Mouse (Mus musculus) MEL (cell line): ENCODE results near the gene Kcnk7. TPM values are rescaled to one million over a fixed set of nuclear protein-coding genes. Genes with fewer than 3 reads are reported as not detected.

ENCODE experiments used
- DNase-seq: peaks from one replicate; pipeline ENCODE4 v3.0.0; 2011; ENCODE audit warnings: low read depth, low spot score
- H3K27ac ChIP-seq: 2 replicates; pipeline ENCODE4 v1.5.1; 2012; ENCODE audit warnings: low read depth, mild to moderate bottlenecking, control low read depth, low read length, moderate library complexity; ENCODE audit not compliant: control insufficient read depth
- H3K27me3 ChIP-seq, 2 experiments: fragments of 150-350 bp in 1 of 2; sonication (generic) in 1 of 2; 2 replicates each; pipeline ENCODE4 v1.6.1; 2012; ENCODE audit warnings: low read length in 2 of 2, mild to moderate bottlenecking in 2 of 2, improper control_type of control experiment in 1 of 2, moderate library complexity in 1 of 2; ENCODE audit not compliant: insufficient read depth in 2 of 2, control insufficient read depth in 1 of 2
- H3K36me3 ChIP-seq, 2 experiments: 2 replicates each; pipeline ENCODE4 v1.6.1; 2012 to 2014; ENCODE audit warnings: low read length in 2 of 2, improper control_type of control experiment in 1 of 2, inconsistent platforms in 1 of 2, mild to moderate bottlenecking in 1 of 2; ENCODE audit not compliant: insufficient read depth in 2 of 2, control insufficient read depth in 1 of 2
- H3K4me1 ChIP-seq, 2 experiments: fragments of 150-350 bp in 1 of 2; sonication (generic) in 1 of 2; 2 replicates each; pipeline ENCODE4 v1.6.1; 2012; ENCODE audit warnings: low read length in 2 of 2, improper control_type of control experiment in 1 of 2, mild to moderate bottlenecking in 1 of 2; ENCODE audit not compliant: insufficient read depth in 2 of 2, control insufficient read depth in 1 of 2
- H3K4me3 ChIP-seq, 2 experiments: fragments of 150-350 bp in 1 of 2; sonication (generic) in 1 of 2; 2 replicates each; pipeline ENCODE4 v1.5.1; 2012; ENCODE audit warnings: low read depth in 2 of 2, low read length in 2 of 2, mild to moderate bottlenecking in 2 of 2, moderate library complexity in 2 of 2, control low read depth in 1 of 2, improper control_type of control experiment in 1 of 2; ENCODE audit not compliant: control insufficient read depth in 1 of 2, insufficient read depth in 1 of 2
- H3K79me2 ChIP-seq: 2 replicates; pipeline ENCODE4 v1.6.1; 2012; ENCODE audit warnings: mild to moderate bottlenecking, low read length, moderate library complexity; ENCODE audit not compliant: control insufficient read depth, poor library complexity, insufficient read depth
- H3K9ac ChIP-seq: 2 replicates; pipeline ENCODE4 v1.6.1; 2012; ENCODE audit warnings: low read depth, mild to moderate bottlenecking, control low read depth, low read length, moderate library complexity; ENCODE audit not compliant: control insufficient read depth, poor library complexity, severe bottlenecking
- H3K9me3 ChIP-seq: fragments of 150-350 bp; sonication (generic); replicated peaks from 2 replicates; pipeline ENCODE4 v1.6.1; 2012; ENCODE audit warnings: mild to moderate bottlenecking, low read length, improper control_type of control experiment, moderate library complexity; ENCODE audit not compliant: insufficient read depth
- BHLHE40 ChIP-seq: IDR thresholded peaks from 2 replicates; pipeline ENCODE4 v1.6.1; 2012; ENCODE audit warnings: low read depth, mild to moderate bottlenecking, inconsistent platforms, low read length, improper control_type of control experiment, borderline replicate concordance
- CHD1 ChIP-seq: IDR thresholded peaks from 2 replicates; pipeline ENCODE4 v1.6.1; 2012; ENCODE audit warnings: low read depth, mild to moderate bottlenecking, inconsistent platforms, low read length, improper control_type of control experiment
- CHD2 ChIP-seq: IDR thresholded peaks from 2 replicates; pipeline ENCODE4 v1.6.1; 2011; ENCODE audit warnings: low read length, improper control_type of control experiment
- EP300 ChIP-seq, 2 experiments: IDR thresholded peaks; 2 replicates each; pipeline ENCODE4 v1.6.1; 2011; ENCODE audit warnings: improper control_type of control experiment in 2 of 2, low read length in 2 of 2, low read depth in 1 of 2, mild to moderate bottlenecking in 1 of 2
- ETS1 ChIP-seq: IDR thresholded peaks from 2 replicates; pipeline ENCODE4 v1.6.1; 2012; ENCODE audit warnings: low read depth, mild to moderate bottlenecking, inconsistent platforms, low read length, improper control_type of control experiment, moderate library complexity
- JUND ChIP-seq: IDR thresholded peaks from 2 replicates; pipeline ENCODE4 v1.6.1; 2011; ENCODE audit warnings: low read depth, mild to moderate bottlenecking, improper control_type of control experiment, low read length
- MAFK ChIP-seq: IDR thresholded peaks from 2 replicates; pipeline ENCODE4 v1.6.1; 2011; ENCODE audit warnings: low read depth, mild to moderate bottlenecking, low read length, improper control_type of control experiment, borderline replicate concordance
- MAX ChIP-seq: IDR thresholded peaks from 2 replicates; pipeline ENCODE4 v1.6.1; 2011; ENCODE audit warnings: low read length, improper control_type of control experiment
- MAZ ChIP-seq: IDR thresholded peaks from 2 replicates; pipeline ENCODE4 v1.6.1; 2012; ENCODE audit warnings: low read depth, mild to moderate bottlenecking, inconsistent platforms, low read length, improper control_type of control experiment
- MEF2A ChIP-seq: IDR thresholded peaks from 2 replicates; pipeline ENCODE4 v1.6.1; 2014; ENCODE audit warnings: low read depth, mild to moderate bottlenecking, inconsistent platforms, low read length, improper control_type of control experiment; ENCODE audit not compliant: poor library complexity, insufficient replicate concordance, severe bottlenecking; ENCODE audit errors: extremely low read depth
- MXI1 ChIP-seq: IDR thresholded peaks from 2 replicates; pipeline ENCODE4 v1.6.1; 2011; ENCODE audit warnings: mild to moderate bottlenecking, low read depth, low read length, improper control_type of control experiment
- MYB ChIP-seq: IDR thresholded peaks from 2 replicates; pipeline ENCODE4 v1.6.1; 2011; ENCODE audit warnings: mild to moderate bottlenecking, low read depth, low read length, improper control_type of control experiment
- MYC ChIP-seq: IDR thresholded peaks from 2 replicates; pipeline ENCODE4 v1.6.1; 2011; ENCODE audit warnings: low read depth, mild to moderate bottlenecking, low read length, improper control_type of control experiment, moderate library complexity
- NRF1 ChIP-seq: IDR thresholded peaks from 2 replicates; pipeline ENCODE4 v1.6.1; 2014; ENCODE audit warnings: low read depth, mild to moderate bottlenecking, inconsistent platforms, low read length, improper control_type of control experiment, moderate library complexity; ENCODE audit not compliant: poor library complexity, insufficient read depth, severe bottlenecking
- POLR2A ChIP-seq, 2 experiments: IDR thresholded peaks; 2 replicates each; pipeline ENCODE4 v1.6.1; 2011 to 2012; ENCODE audit warnings: low read length in 2 of 2, mild to moderate bottlenecking in 2 of 2, control low read depth in 1 of 2, improper control_type of control experiment in 1 of 2, low read depth in 1 of 2, moderate library complexity in 1 of 2; ENCODE audit not compliant: control insufficient read depth in 1 of 2, insufficient read depth in 1 of 2, poor library complexity in 1 of 2
- POLR2AphosphoS2 ChIP-seq: IDR thresholded peaks from 2 replicates; pipeline ENCODE4 v1.6.1; 2011; ENCODE audit warnings: low read length, improper control_type of control experiment
- POLR2AphosphoS5 ChIP-seq: IDR thresholded peaks from 2 replicates; pipeline ENCODE4 v1.6.1; 2012; ENCODE audit warnings: low read depth, borderline replicate concordance, mild to moderate bottlenecking, inconsistent platforms, low read length, moderate library complexity, mixed read lengths
- RAD21 ChIP-seq: IDR thresholded peaks from 2 replicates; pipeline ENCODE4 v1.6.1; 2011; ENCODE audit warnings: mild to moderate bottlenecking, low read depth, low read length, improper control_type of control experiment
- SIN3A ChIP-seq: IDR thresholded peaks from 2 replicates; pipeline ENCODE4 v1.6.1; 2012; ENCODE audit warnings: low read length, improper control_type of control experiment, inconsistent platforms
- TAL1 ChIP-seq: IDR thresholded peaks from 2 replicates; pipeline ENCODE4 v1.6.1; 2012; ENCODE audit warnings: mild to moderate bottlenecking, inconsistent platforms, low read length, moderate library complexity, mixed read lengths
- UBTF ChIP-seq: IDR thresholded peaks from 2 replicates; pipeline ENCODE4 v1.6.1; 2012; ENCODE audit warnings: low read depth, mild to moderate bottlenecking, inconsistent platforms, low read length, improper control_type of control experiment, moderate library complexity, borderline replicate concordance; ENCODE audit not compliant: insufficient read depth
- USF1 ChIP-seq: IDR thresholded peaks from 2 replicates; pipeline ENCODE4 v1.6.1; 2014; ENCODE audit warnings: low read depth, mild to moderate bottlenecking, inconsistent platforms, low read length, improper control_type of control experiment, moderate library complexity
- USF2 ChIP-seq, 2 experiments: IDR thresholded peaks; 2 replicates each; pipeline ENCODE4 v1.6.1; 2011 to 2012; ENCODE audit warnings: improper control_type of control experiment in 2 of 2, low read length in 2 of 2, borderline replicate concordance in 1 of 2, inconsistent platforms in 1 of 2, low read depth in 1 of 2, mild to moderate bottlenecking in 1 of 2; ENCODE audit not compliant: insufficient read depth in 1 of 2
- ZC3H11A ChIP-seq: IDR thresholded peaks from 2 replicates; pipeline ENCODE4 v1.6.1; 2012; ENCODE audit warnings: low read depth, mild to moderate bottlenecking, inconsistent platforms, low read length, improper control_type of control experiment
- ZKSCAN1 ChIP-seq: IDR thresholded peaks from 2 replicates; pipeline ENCODE4 v1.6.1; 2012; ENCODE audit warnings: low read depth, mild to moderate bottlenecking, inconsistent platforms, low read length, improper control_type of control experiment, moderate library complexity
- ZNF384 ChIP-seq: IDR thresholded peaks from 2 replicates; pipeline ENCODE4 v1.6.1; 2012; ENCODE audit warnings: low read depth, mild to moderate bottlenecking, inconsistent platforms, low read length, improper control_type of control experiment
- polyA plus RNA-seq, 2 experiments: library from polyadenylated mRNA; stranded (reverse) in 1 of 2; unstranded in 1 of 2; fragments of >175 nt in 1 of 2; fragments of >200 nt in 1 of 2; gene quantifications; 2 replicates each; pipeline versions ENCODE4 v1.2.1 to v1.2.4; 2012; ENCODE audit warnings: low replicate concordance in 2 of 2, low read depth in 1 of 2; ENCODE audit not compliant: insufficient read length in 2 of 2, insufficient read depth in 1 of 2, missing spikeins in 1 of 2
- total RNA-seq: library from RNA; depleted of rRNA; stranded (reverse); fragments of 300-350 nt; gene quantifications from 2 replicates; pipeline ENCODE4 v1.2.3, GENCODE M21; 2012

The Kcnk7 gene
- total and polyA plus RNA-seq, 3 experiments = 0.23 to 0.60 TPM; not detected in 1

- H3K9ac ChIP-seq = peak overlapping the region; percentile 21
- H3K79me2 ChIP-seq = peaks cover 44% of the 10 kb centered on the region
- H3K36me3 ChIP-seq = peaks cover 0 to 9% of the 10 kb centered on the region in 2 experiments; a peak in 1 of 4 replicates
- H3K27me3 ChIP-seq = no peaks in the 10 kb centered on the region
- H3K9me3 ChIP-seq = no peaks in the 10 kb centered on the region
- no peak overlapping the region for H3K27ac ChIP-seq
- peaks cover 2 to 22% of the 10 kb centered on the region in 2 experiments; a peak in 3 of 4 replicates for H3K4me1 ChIP-seq
- peak; percentile 33 for DNase-seq
- TF ChIP-seq JUND (no peak), POLR2A (IDR thresholded peaks at IDR 0.05; ENCODE audit: control insufficient read depth in 1 of 2, insufficient read depth in 1 of 2, low read depth in 1 of 2, low read length in 2 of 2, poor library complexity in 1 of 2) (no peak), MXI1 (no peak), CHD2 (no peak), UBTF (no peak), MEF2A (no peak), USF1 (no peak), USF2 (IDR thresholded peaks at IDR 0.05; ENCODE audit: borderline replicate concordance in 1 of 2, insufficient read depth in 1 of 2, low read depth in 1 of 2, low read length in 2 of 2) (no peak), MYB (no peak), MAX (no peak), EP300 (IDR thresholded peaks at IDR 0.05; ENCODE audit: low read depth in 1 of 2, low read length in 2 of 2) (no peak), POLR2AphosphoS2 (no peak)
- peak overlapping the region in 1 of 2 experiments; percentile 13; a peak in 1 of 4 replicates for H3K4me3 ChIP-seq
Measured at GRCm38 (mm10) chr19:5692086-5692912, 11.9 kb upstream of the Kcnk7 start.

GRCm38 (mm10) chr19:5692913-5693396 is 11.2 kb upstream of the Kcnk7 start:
- H3K79me2 ChIP-seq = peaks cover 39% of the 10 kb centered on the region
- H3K4me3 ChIP-seq = no peak overlapping the region
- H3K4me1 ChIP-seq = peaks cover 0 to 19% of the 10 kb centered on the region in 2 experiments; a peak in 3 of 4 replicates
- TF ChIP-seq MYC = no peak
- TF ChIP-seq NRF1 = no peak
- no peak for TF ChIP-seq ZKSCAN1
- no peak for TF ChIP-seq CHD1
- no peak for TF ChIP-seq SIN3A
- no peak for TF ChIP-seq MAZ
- TF ChIP-seq BHLHE40 = no peak
- TF ChIP-seq MAX = no peak
- no peak for TF ChIP-seq ZNF384
- no peak for TF ChIP-seq ZC3H11A
- TF ChIP-seq ETS1 = no peak
- no peak for TF ChIP-seq POLR2AphosphoS5
- no peak for TF ChIP-seq TAL1
- TF ChIP-seq MAFK = no peak
- no peak for TF ChIP-seq RAD21
- TF ChIP-seq MYB = no peak
- H3K36me3 ChIP-seq = peaks cover 2 to 9% of the 10 kb centered on the region in 2 experiments; a peak in 2 of 4 replicates
- H3K9ac ChIP-seq = no peak overlapping the region; the same call in 1 of the 2 replicates
- no peaks in the 10 kb centered on the region for H3K27me3 ChIP-seq
- no peak for DNase-seq
- H3K9me3 ChIP-seq = no peaks in the 10 kb centered on the region
- no peak overlapping the region for H3K27ac ChIP-seq
